Mouse (Mus musculus) layer of hippocampus, adult 18-20 months (tissue): ENCODE measurements around the gene Btg1. TPM values are rescaled to one million over a fixed set of nuclear protein-coding genes. Genes with fewer than 3 reads are reported as not detected.

Experiments used
- DNase-seq, 2 experiments: peaks; one replicate each; pipeline ENCODE4 v3.0.0; 2022; ENCODE audit warnings: low spot score in 2 of 2
- total RNA-seq, 2 experiments: library from RNA; stranded (reverse); gene quantifications; 2 replicates each; pipeline ENCODE4 v1.2.3; 2021

Btg1 gene
- total RNA-seq, 2 experiments from 2014 or later = 56.3 to 60.6 TPM

- DNase-seq = no peak
Measured at GRCm38 (mm10) chr10:96660280-96660985, 43.6 kb downstream of the Btg1 start.

- DNase-seq = no peak
Measured at GRCm38 (mm10) chr10:96662976-96663375, 46.2 kb downstream of the Btg1 start.

GRCm38 (mm10) chr10:96663739-96664430 is 47.1 kb downstream of the Btg1 start:
- no peak for DNase-seq
